Mouse (Mus musculus) forebrain, embryonic 14.5 days (tissue): ENCODE data around the gene Lxn. TPM values are rescaled to one million over a fixed set of nuclear protein-coding genes. Genes with fewer than 3 reads are reported as not detected.

ENCODE experiments used
- ATAC-seq: fragments of 200-750 bp; cut with Nextera tagmentation; 2 replicates; pipeline ENCODE4 v1.8.0; 2017; ENCODE audit warnings: mild to moderate bottlenecking, moderate library complexity
- DNase-seq: peaks from one replicate; pipeline ENCODE4 v3.0.0-alpha.2; 2015; ENCODE audit warnings: low spot score
- H3K27ac ChIP-seq: fragments of 300-500 bp; sonication (generic); 2 replicates; pipeline ENCODE4 v1.5.1; 2014; ENCODE audit warnings: low read depth, mild to moderate bottlenecking, control low read depth, low read length, moderate library complexity
- H3K27me3 ChIP-seq: fragments of 300-500 bp; sonication (generic); replicated peaks from 2 replicates; pipeline ENCODE4 v1.6.1; 2014; ENCODE audit warnings: low read length, control low read depth, mixed read lengths; ENCODE audit not compliant: control insufficient read depth, insufficient read depth
- H3K36me3 ChIP-seq: fragments of 300-500 bp; sonication (generic); 2 replicates; pipeline ENCODE4 v1.6.1; 2014; ENCODE audit warnings: low read length, control low read depth; ENCODE audit not compliant: control insufficient read depth, insufficient read depth
- H3K4me1 ChIP-seq: fragments of 300-500 bp; sonication (generic); 2 replicates; pipeline ENCODE4 v1.6.1; 2014; ENCODE audit warnings: antibody characterized with exemption, low read length, control low read depth; ENCODE audit not compliant: control insufficient read depth, insufficient read depth
- H3K4me2 ChIP-seq: fragments of 300-500 bp; sonication (generic); 2 replicates; pipeline ENCODE4 v1.6.1; 2014; ENCODE audit warnings: mild to moderate bottlenecking, control low read depth, low read length
- H3K4me3 ChIP-seq: fragments of 300-500 bp; sonication (generic); 2 replicates; pipeline ENCODE4 v1.5.1; 2014; ENCODE audit warnings: low read depth, low read length, control low read depth
- H3K9ac ChIP-seq: fragments of 300-500 bp; sonication (generic); 2 replicates; pipeline ENCODE4 v1.6.1; 2014; ENCODE audit warnings: mild to moderate bottlenecking, low read length, control low read depth, moderate library complexity
- H3K9me3 ChIP-seq: fragments of 300-500 bp; sonication (generic); replicated peaks from 2 replicates; pipeline ENCODE4 v1.6.1; 2016; ENCODE audit warnings: low read length, control low read depth, mixed read lengths; ENCODE audit not compliant: control insufficient read depth
- WGBS: fragments of 180-500 bp; shearing (Covaris S2); extraction: QIAGEN DNeasy Blood & Tissue Kit; methylation state at CpG from one replicate; pipeline ENCODE4 v1.1.7; 2014; 5-methylcytosine and 5-hydroxymethylcytosine counted together
- polyA plus RNA-seq: library from polyadenylated mRNA; unstranded; fragments of >200 nt; fragmentation: Nextera tagmentation; extraction: Ambion mirVana; gene quantifications from 2 replicates; pipeline ENCODE4 v1.2.1, GENCODE M21; 2014

Gene Lxn
- polyA plus RNA-seq, 1 experiment from 2014 or later: 72.2 TPM

DNA sequence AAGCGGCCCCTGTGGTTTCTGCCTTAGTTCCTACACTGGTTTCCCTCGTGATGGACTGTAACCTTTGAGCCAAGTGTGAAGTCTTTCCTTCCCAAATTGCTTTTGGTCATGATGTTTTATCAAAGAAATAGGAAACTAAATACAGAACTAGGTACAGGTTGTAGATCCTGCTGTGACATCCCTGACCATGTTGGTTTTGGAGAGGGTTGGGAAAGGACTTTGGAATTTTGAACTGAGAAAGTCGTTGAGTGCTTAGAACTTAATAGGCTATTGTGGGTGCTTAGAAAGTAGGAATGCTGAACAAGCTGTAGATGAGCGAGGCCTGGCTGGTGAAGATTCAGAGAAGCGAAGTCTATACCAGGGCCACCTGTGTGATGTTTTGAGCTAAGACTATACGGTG is 29.7 kb downstream of the Lxn start:
- no peak overlapping the region for H3K4me3 ChIP-seq
- no peaks in the 10 kb centered on the region for H3K27me3 ChIP-seq
- ATAC-seq: no peak
- WGBS: 97% methylated on average over 6 of the region's 6 CpGs
- no peak overlapping the region for H3K27ac ChIP-seq
- no peaks in the 10 kb centered on the region for H3K9me3 ChIP-seq
- no peak overlapping the region for H3K9ac ChIP-seq
- no peak overlapping the region for H3K4me2 ChIP-seq
- H3K36me3 ChIP-seq: peaks cover 61% of the 10 kb centered on the region
- H3K4me1 ChIP-seq: peaks cover 9% of the 10 kb centered on the region; the same call in 1 of the 2 replicates
- DNase-seq: no peak

DNA sequence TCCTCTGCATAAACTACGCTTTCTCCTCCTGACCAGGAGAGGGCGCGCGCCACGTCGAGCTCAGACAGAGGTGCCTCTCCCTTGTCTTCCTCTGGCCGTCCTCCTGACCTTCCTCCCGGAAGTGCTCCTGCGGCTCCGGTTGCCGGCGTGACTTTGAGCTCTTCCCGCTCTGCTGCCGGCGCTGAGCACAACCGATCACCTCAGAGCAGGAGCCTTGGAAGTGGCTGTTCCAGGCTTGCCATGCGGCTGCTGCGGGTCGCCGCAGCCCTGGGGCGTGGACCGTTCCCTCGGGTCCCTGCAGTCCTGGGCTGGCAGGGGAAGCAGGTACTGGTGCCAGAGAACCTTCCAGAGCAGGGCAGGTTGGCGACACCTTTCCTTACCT is 33.7 kb downstream of the Lxn start, which contains the start of gene Gfm1:
Gfm1 (plus strand) TSS at position 98 of the 382 bp plus-strand sequence.
- Histone ChIP-seq H3K27ac (no peak within 1 kb of the TSS), H3K27me3 (no peaks in the 10 kb centered on the region), H3K9me3 (peaks cover 8% of the 10 kb centered on the region; the same call in 1 of the 2 replicates), H3K4me1 (peaks cover 9% of the 10 kb centered on the region; the same call in 1 of the 2 replicates), H3K9ac (peak within 1 kb of the TSS; percentile 82), H3K4me3 (peak within 1 kb of the TSS; percentile 98), H3K4me2 (peak within 1 kb of the TSS; percentile 89), H3K36me3 (peaks cover 24% of the 10 kb centered on the region)
- DNase-seq (peak; percentile 92), ATAC-seq (peak; percentile 96)
- under 1% methylated on average over 24 of the region's 24 CpGs for WGBS

DNA sequence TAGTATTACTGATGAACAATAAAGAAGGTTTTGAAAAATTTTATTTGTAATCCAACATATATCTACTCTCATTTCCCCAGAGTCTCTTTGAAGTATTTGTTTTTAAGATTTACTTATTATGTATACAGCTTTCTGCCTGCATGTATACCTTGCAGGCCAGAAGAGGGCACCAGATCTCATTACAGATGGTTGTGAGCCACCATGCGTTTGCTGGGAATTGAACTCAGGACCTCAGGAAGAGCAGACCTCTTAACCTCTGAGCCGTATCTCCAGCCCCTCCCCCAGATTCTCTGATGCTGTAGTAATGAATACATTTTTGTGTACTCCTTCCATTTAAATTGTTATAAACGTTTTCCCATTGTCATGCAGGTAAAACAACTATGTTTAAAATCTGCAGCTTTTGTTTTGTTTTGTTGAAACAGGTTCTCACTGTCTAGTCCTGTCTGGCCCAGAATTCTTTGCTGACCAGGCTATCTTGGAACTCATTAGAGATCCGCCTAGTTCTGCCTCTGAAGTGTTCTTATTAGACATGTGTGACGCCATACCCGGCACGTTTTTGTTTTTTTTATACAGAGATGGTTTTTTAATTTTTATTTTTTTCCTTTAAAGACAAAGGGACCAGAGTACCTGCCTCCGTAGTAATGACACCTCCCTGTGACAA is 34.3 kb downstream of the Lxn start:
- Histone ChIP-seq H3K4me1 (peaks cover 9% of the 10 kb centered on the region; the same call in 1 of the 2 replicates), H3K9me3 (peaks cover 8% of the 10 kb centered on the region; the same call in 1 of the 2 replicates), H3K9ac (peak overlapping the region; percentile 49; the same call in 1 of the 2 replicates), H3K4me3 (peak overlapping the region; percentile 98), H3K27ac (no peak overlapping the region), H3K27me3 (no peaks in the 10 kb centered on the region), H3K36me3 (peaks cover 22% of the 10 kb centered on the region), H3K4me2 (peak overlapping the region; percentile 89)
- ATAC-seq (peak; percentile 75), DNase-seq (no peak)
- WGBS: 32% methylated on average over 8 of the region's 8 CpGs

Other genes starting within 250 kb of the Lxn start
- 19.8 and 21.9 TPM in 2 replicates for gene Mlf1, start 89.8 kb downstream of the Lxn start, polyA plus RNA-seq
- gene Gm17402, start 88.8 kb downstream of the Lxn start, polyA plus RNA-seq: not detected in 2 replicates
- gene Gfm1, start 33.8 kb downstream of the Lxn start, polyA plus RNA-seq: 36.1 and 36.2 TPM in 2 replicates
- gene Rarres1, start 51.6 kb upstream of the Lxn start, polyA plus RNA-seq: 0.77 and 1.1 TPM in 2 replicates
- gene Mfsd1, start 118.8 kb upstream of the Lxn start, polyA plus RNA-seq: 41.2 and 43.2 TPM in 2 replicates